Mouse (Mus musculus) embryonic facial prominence, embryonic 12.5 days (tissue): ENCODE results near the gene Efcab3. TPM values are rescaled to one million over a fixed set of nuclear protein-coding genes. Genes with fewer than 3 reads are reported as not detected.
"Not testable (repeated sequence)": the region's sequence is repeated elsewhere in the genome, so short reads cannot be mapped to it uniquely, and the experiment has no call there.

Experiments
- ATAC-seq: fragments of 200-750 bp; cut with Nextera tagmentation; 2 replicates; pipeline ENCODE4 v1.8.0; 2017; ENCODE audit not compliant: insufficient number of reproducible peaks, insufficient read depth, low FRiP score, low TSS enrichment
- H3K27ac ChIP-seq: fragments of 300-500 bp; sonication (generic); 2 replicates; pipeline ENCODE4 v1.5.1; 2016; ENCODE audit warnings: mild to moderate bottlenecking
- H3K27me3 ChIP-seq: fragments of 300-500 bp; sonication (generic); 2 replicates; pipeline ENCODE4 v1.6.1; 2016; ENCODE audit warnings: mild to moderate bottlenecking, moderate library complexity
- H3K36me3 ChIP-seq: fragments of 300-500 bp; sonication (generic); 2 replicates; pipeline ENCODE4 v1.6.1; 2016; ENCODE audit warnings: mild to moderate bottlenecking
- H3K4me1 ChIP-seq: fragments of 300-500 bp; sonication (generic); 2 replicates; pipeline ENCODE4 v1.6.1; 2016
- H3K4me2 ChIP-seq: fragments of 300-500 bp; sonication (generic); replicated peaks from 2 replicates; pipeline ENCODE4 v1.6.1; 2016; ENCODE audit warnings: mild to moderate bottlenecking, moderate library complexity
- H3K4me3 ChIP-seq: fragments of 300-500 bp; sonication (generic); 2 replicates; pipeline ENCODE4 v1.5.1; 2016; ENCODE audit warnings: mild to moderate bottlenecking
- H3K9ac ChIP-seq: fragments of 300-500 bp; sonication (generic); 2 replicates; pipeline ENCODE4 v1.6.1; 2016; ENCODE audit warnings: mild to moderate bottlenecking, moderate library complexity
- H3K9me3 ChIP-seq: fragments of 300-500 bp; sonication (generic); 2 replicates; pipeline ENCODE4 v1.6.1; 2016; ENCODE audit warnings: mild to moderate bottlenecking, moderate library complexity
- WGBS: fragments of 180-500 bp; shearing (Covaris S2); methylation state at CpG from one replicate; pipeline ENCODE4 v1.1.7; 2016; 5-methylcytosine and 5-hydroxymethylcytosine counted together
- polyA plus RNA-seq: library from polyadenylated mRNA; unstranded; fragments of >200 nt; fragmentation: Nextera tagmentation; extraction: Ambion mirVana; gene quantifications from 2 replicates; pipeline ENCODE4 v1.2.1, GENCODE M21; 2016

Efcab3 gene
- not detected in 2 replicates for polyA plus RNA-seq

GRCm38 (mm10) chr11:105063292-105063691 is at the start of gene Efcab3:
TSS of gene Efcab3 (plus strand) at chr11:105063592.
- H3K9ac ChIP-seq = no peak within 1 kb of the TSS
- H3K27ac ChIP-seq = no peak within 1 kb of the TSS
- no peaks in the 10 kb centered on the region for H3K9me3 ChIP-seq
- 89% methylated on average over 5 of the region's 5 CpGs for WGBS
- H3K27me3 ChIP-seq = no peaks in the 10 kb centered on the region
- ATAC-seq = no peak
- no peaks in the 10 kb centered on the region for H3K36me3 ChIP-seq
- H3K4me1 ChIP-seq = no peaks in the 10 kb centered on the region
- no peak within 1 kb of the TSS for H3K4me3 ChIP-seq
- no peak within 1 kb of the TSS for H3K4me2 ChIP-seq

DNA sequence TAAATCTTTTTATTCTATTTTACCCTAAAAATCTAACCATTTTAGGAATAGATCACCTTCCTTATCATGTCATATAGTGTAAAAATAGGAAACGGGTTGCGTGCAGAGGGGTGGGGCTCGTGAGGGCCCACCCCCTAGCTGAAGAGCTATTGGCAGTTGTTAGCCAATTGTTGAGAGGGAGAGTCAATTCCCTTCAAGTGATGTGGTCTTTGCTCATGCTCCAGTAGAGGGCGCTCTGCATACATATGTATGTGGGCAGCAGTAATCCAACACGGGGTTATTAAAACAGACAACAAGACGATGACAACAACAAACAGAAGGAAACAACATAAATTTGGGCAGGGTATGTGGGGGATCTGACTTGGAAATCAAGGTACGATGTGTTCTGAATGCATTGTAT is 42.3 kb upstream of the Efcab3 start:
- no peaks in the 10 kb centered on the region for H3K4me1 ChIP-seq
- H3K27me3 ChIP-seq = no peaks in the 10 kb centered on the region
- no peaks in the 10 kb centered on the region for H3K36me3 ChIP-seq
- 74% methylated on average over 7 of the region's 7 CpGs for WGBS
- ATAC-seq = no peak
- H3K9me3 ChIP-seq = no peaks in the 10 kb centered on the region
- no peak overlapping the region for H3K9ac ChIP-seq
- H3K4me2 ChIP-seq = no peak overlapping the region
- no peak overlapping the region for H3K27ac ChIP-seq
- no peak overlapping the region for H3K4me3 ChIP-seq

DNA sequence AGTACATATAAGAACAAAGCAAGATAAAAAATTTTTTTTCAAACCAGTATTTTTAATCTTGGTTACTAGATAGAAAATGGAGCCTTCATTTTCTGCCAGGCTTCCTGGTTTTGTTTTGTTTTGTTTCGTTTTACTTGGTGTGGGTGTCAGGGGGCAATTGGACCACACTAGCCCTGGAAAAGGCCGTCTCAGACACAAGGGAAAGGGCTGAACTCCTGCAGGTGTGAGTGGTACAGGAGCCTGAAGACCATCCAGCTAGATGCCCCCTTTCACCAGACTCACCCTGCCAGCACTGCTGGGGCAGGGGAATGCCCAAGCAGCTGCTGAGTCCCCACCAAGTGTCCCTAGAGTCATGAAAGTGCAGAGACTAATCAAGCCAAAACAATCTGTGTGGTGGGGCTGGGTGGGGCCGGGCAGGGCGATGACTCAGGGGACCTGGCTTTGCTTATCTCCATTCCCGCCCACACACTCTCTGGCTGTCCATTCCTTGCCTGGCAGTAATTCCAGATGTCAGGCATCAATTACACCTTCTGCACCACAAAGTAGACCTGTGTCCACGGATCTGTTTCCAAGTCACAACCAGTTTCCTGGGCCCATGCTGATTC is 34.5 kb upstream of the Efcab3 start:
- Histone ChIP-seq H3K4me3 (no peak overlapping the region), H3K4me2 (no peak overlapping the region), H3K36me3 (no peaks in the 10 kb centered on the region), H3K9me3 (no peaks in the 10 kb centered on the region), H3K27me3 (no peaks in the 10 kb centered on the region), H3K27ac (no peak overlapping the region), H3K4me1 (no peaks in the 10 kb centered on the region), H3K9ac (no peak overlapping the region)
- 35% methylated on average over 6 of the region's 6 CpGs for whole genome bisulfite sequencing
- ATAC-seq = no peak

GRCm38 (mm10) chr11:105029525-105029924 is 33.9 kb upstream of the Efcab3 start:
- H3K4me2 ChIP-seq = no peak overlapping the region
- ATAC-seq = no peak
- no peaks in the 10 kb centered on the region for H3K4me1 ChIP-seq
- H3K9me3 ChIP-seq = no peaks in the 10 kb centered on the region
- no peak overlapping the region for H3K4me3 ChIP-seq
- no peaks in the 10 kb centered on the region for H3K27me3 ChIP-seq
- WGBS = 70% methylated on average over 8 of the region's 8 CpGs
- no peak overlapping the region for H3K9ac ChIP-seq
- no peaks in the 10 kb centered on the region for H3K36me3 ChIP-seq
- no peak overlapping the region for H3K27ac ChIP-seq

DNA sequence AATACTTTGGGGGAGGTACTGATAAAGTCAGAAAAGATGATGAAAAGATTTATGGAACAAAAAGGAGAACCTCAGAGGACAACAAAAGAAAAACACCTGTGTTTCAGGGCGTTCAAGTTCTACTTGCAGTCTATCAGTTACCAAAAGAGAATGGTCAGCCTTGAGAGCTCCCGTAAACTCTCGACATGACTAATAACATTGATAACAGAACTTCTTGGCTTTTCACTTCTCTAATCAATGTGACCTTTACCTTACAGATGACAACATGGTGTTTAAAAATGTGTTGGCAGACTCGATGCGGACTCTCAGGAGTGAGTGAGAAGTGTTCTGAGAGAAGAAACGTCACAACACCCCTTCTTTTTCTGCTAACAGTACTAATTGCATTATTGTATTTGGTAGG is 33.2 kb upstream of the Efcab3 start:
- Histone ChIP-seq H3K9me3 (no peaks in the 10 kb centered on the region), H3K4me2 (no peak overlapping the region), H3K27me3 (no peaks in the 10 kb centered on the region), H3K4me1 (no peaks in the 10 kb centered on the region), H3K27ac (no peak overlapping the region), H3K36me3 (no peaks in the 10 kb centered on the region), H3K9ac (no peak overlapping the region), H3K4me3 (no peak overlapping the region)
- no peak for ATAC-seq
- WGBS = 88% methylated on average over 6 of the region's 6 CpGs

GRCm38 (mm10) chr11:105031103-105031502 is 32.3 kb upstream of the Efcab3 start:
- Histone ChIP-seq H3K27ac (no peak overlapping the region), H3K4me3 (no peak overlapping the region), H3K36me3 (no peaks in the 10 kb centered on the region), H3K4me2 (no peak overlapping the region), H3K9ac (no peak overlapping the region), H3K4me1 (no peaks in the 10 kb centered on the region), H3K9me3 (no peaks in the 10 kb centered on the region), H3K27me3 (no peaks in the 10 kb centered on the region)
- no peak for ATAC-seq
- 55% methylated on average over 2 of the region's 2 CpGs for WGBS

GRCm38 (mm10) chr11:105035081-105035480 is 28.3 kb upstream of the Efcab3 start:
- H3K36me3 ChIP-seq = no peaks in the 10 kb centered on the region
- no peaks in the 10 kb centered on the region for H3K4me1 ChIP-seq
- H3K9me3 ChIP-seq = no peaks in the 10 kb centered on the region
- no peak overlapping the region for H3K9ac ChIP-seq
- H3K4me3 ChIP-seq = no peak overlapping the region
- 90% methylated on average over 1 of the region's 1 CpGs for WGBS
- ATAC-seq = no peak
- no peak overlapping the region for H3K4me2 ChIP-seq
- H3K27ac ChIP-seq = no peak overlapping the region
- no peaks in the 10 kb centered on the region for H3K27me3 ChIP-seq

DNA sequence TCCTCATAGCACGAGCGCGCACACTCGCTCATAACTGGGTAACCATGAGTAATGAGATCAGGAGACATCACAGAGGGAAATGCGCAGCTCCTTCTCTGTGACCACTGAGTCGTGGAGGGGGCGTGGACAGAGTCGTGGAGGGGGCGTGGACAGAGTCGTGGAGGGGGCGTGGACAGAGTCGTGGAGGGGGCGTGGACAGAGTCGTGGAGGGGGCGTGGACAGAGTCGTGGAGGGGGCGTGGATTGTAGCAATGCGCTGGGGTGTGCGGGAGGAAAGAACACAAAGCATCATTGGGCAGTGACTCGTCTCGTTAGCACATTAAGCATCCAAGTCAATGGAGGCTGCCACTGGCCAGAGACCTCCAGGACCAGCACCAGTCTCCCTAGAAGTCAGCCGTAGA is 49.1 kb downstream of the Efcab3 start:
- not testable (repeated sequence) for ATAC-seq, H3K27ac ChIP-seq, H3K9me3 ChIP-seq, H3K27me3 ChIP-seq, H3K36me3 ChIP-seq, H3K9ac ChIP-seq, H3K4me1 ChIP-seq, H3K4me2 ChIP-seq, H3K4me3 ChIP-seq
- WGBS = 89% methylated on average over 20 of the region's 22 CpGs

DNA sequence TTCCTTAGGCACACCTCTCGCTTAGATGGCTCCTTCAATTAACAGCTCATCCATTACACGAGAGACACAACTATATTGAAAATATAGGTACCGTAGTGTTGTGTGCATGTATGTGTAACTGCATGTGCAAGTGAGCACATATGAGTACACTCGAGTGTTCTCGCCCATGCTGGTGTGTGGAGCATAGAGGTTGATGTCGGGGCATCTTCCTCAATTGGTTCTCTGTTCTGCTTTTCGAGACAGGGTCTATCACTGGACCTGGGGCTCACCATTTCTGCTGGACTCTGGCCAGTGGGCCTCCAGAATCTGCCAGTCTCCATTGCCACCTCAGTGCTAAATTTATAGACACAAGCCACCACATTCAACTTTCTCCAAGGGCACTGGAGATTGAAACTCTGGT is 54.4 kb downstream of the Efcab3 start:
- Histone ChIP-seq H3K4me3 (no peak overlapping the region), H3K4me1 (no peaks in the 10 kb centered on the region), H3K9ac (no peak overlapping the region), H3K27ac (no peak overlapping the region), H3K4me2 (no peak overlapping the region), H3K27me3 (no peaks in the 10 kb centered on the region), H3K36me3 (no peaks in the 10 kb centered on the region), H3K9me3 (no peaks in the 10 kb centered on the region)
- 89% methylated on average over 7 of the region's 7 CpGs for WGBS
- no peak for ATAC-seq

DNA sequence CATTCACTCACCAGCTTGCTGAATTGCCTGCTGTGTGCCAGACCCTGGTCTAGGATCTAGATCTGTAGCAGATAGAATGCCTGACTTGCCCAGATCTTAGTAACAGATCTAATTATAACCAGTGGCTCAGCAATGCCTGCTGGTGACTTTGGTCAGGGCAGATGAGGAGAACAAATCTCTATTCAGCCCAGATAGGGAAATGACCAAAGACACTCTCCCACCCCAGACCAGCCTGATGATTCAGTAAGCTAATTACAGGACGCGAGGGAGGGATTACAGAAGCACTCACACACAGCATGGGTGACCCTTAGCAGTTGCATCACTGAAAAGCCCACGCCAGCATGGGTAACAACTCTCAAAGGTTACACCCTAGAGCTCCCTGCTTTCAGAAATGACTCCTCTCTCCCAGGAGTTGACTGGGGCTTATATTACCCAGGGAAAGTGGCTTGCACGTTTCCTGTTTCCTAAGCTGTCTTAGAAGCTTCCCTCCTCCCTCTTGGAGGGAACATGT is 57.2 kb downstream of the Efcab3 start:
- no peaks in the 10 kb centered on the region for H3K9me3 ChIP-seq
- H3K4me1 ChIP-seq = no peaks in the 10 kb centered on the region
- no peak for ATAC-seq
- no peaks in the 10 kb centered on the region for H3K36me3 ChIP-seq
- no peak overlapping the region for H3K27ac ChIP-seq
- 16% methylated on average over 4 of the region's 4 CpGs for WGBS
- H3K9ac ChIP-seq = no peak overlapping the region
- no peaks in the 10 kb centered on the region for H3K27me3 ChIP-seq
- no peak overlapping the region for H3K4me3 ChIP-seq
- no peak overlapping the region for H3K4me2 ChIP-seq

- not testable (repeated sequence) for H3K4me3 ChIP-seq, H3K9me3 ChIP-seq, H3K4me1 ChIP-seq, ATAC-seq, H3K27ac ChIP-seq, H3K4me2 ChIP-seq, H3K36me3 ChIP-seq, H3K9ac ChIP-seq, H3K27me3 ChIP-seq
- 60% methylated on average over 5 of the region's 5 CpGs for WGBS
Observed at GRCm38 (mm10) chr11:105121792-105122191, 58.4 kb downstream of the Efcab3 start.

GRCm38 (mm10) chr11:105123986-105124385 is 60.6 kb downstream of the Efcab3 start:
- 10% methylated on average over 9 of the region's 9 CpGs for WGBS
- Histone ChIP-seq H3K9ac (no peak overlapping the region), H3K27me3 (no peaks in the 10 kb centered on the region), H3K36me3 (no peaks in the 10 kb centered on the region), H3K4me2 (no peak overlapping the region), H3K4me1 (peaks cover 9% of the 10 kb centered on the region), H3K27ac (no peak overlapping the region), H3K9me3 (no peaks in the 10 kb centered on the region), H3K4me3 (no peak overlapping the region)
- no peak for ATAC-seq
